Mouse (Mus musculus): ENCODE data around the gene Rad51d. TPM values are rescaled to one million over a fixed set of nuclear protein-coding genes. Genes with fewer than 3 reads are reported as not detected.
A peak's percentile ranks its signal among the peaks of the same experiment; 100 is the strongest.

The Rad51d gene
- polyA plus RNA-seq, 1 experiment from 2014 or later = 6.2 TPM

DNA sequence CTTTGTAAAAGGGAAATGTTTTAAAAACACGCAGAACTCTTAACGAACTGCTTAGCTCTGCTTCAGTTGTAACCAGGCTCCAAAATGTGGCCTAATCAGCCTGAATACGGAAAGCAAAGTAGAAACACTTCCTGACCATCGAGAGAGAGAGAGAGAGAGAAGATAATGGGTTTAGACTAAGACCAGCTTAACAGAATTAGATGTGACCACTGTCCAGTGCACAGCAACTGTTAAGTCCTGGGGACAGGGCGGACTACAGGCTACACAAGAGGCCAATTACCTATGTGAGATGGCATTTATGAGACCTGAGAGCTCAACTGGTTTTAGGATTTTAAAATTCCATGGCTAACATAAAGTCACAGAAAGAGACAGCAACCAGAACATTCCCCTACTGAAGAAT is 22.5 kb downstream of the Rad51d start:
- Histone ChIP-seq H3K4me1 (replicated peaks) (peaks cover 68% of the 10 kb centered on the region), H3K27ac (replicated peaks) (peak overlapping the region; percentile 58)
- WGBS (ENCODE audit: insufficient replicate concordance) = 36% methylated on average over 5 of the region's 5 CpGs

GRCm38 (mm10) chr11:82866850-82867564 is 23.4 kb downstream of the Rad51d start:
- H3K4me1 ChIP-seq (replicated peaks) = peaks cover 77% of the 10 kb centered on the region
- no peaks in the 10 kb centered on the region for H3K9me3 ChIP-seq (replicated peaks)
- no peak for ATAC-seq (ENCODE audit: insufficient read depth)
- H3K4me3 ChIP-seq (replicated peaks) = peak overlapping the region; percentile 14; the same call in 1 of the 2 replicates
- WGBS (ENCODE audit: insufficient replicate concordance) = 26% methylated on average over 7 of the region's 7 CpGs
- H3K27ac ChIP-seq (replicated peaks) = peak overlapping the region; percentile 64
- H3K4me2 ChIP-seq = peak overlapping the region; percentile 68
- peak overlapping the region; percentile 36 for H3K9ac ChIP-seq
- no peaks in the 10 kb centered on the region for H3K36me3 ChIP-seq (replicated peaks)
- no peaks in the 10 kb centered on the region for H3K27me3 ChIP-seq

More for the DNA sequence above, 22.5 kb downstream of the Rad51d start:
- H3K9ac ChIP-seq = peak overlapping the region; percentile 19; the same call in 1 of the 2 replicates
- H3K9me3 ChIP-seq (replicated peaks) = no peaks in the 10 kb centered on the region
- ATAC-seq (ENCODE audit: insufficient read depth) = no peak
- H3K27me3 ChIP-seq = no peaks in the 10 kb centered on the region
- H3K36me3 ChIP-seq (replicated peaks) = no peaks in the 10 kb centered on the region
- peak overlapping the region; percentile 68 for H3K4me2 ChIP-seq
- peak overlapping the region; percentile 14; the same call in 1 of the 2 replicates for H3K4me3 ChIP-seq (replicated peaks)

GRCm38 (mm10) chr11:82865957-82866356 is 24.5 kb downstream of the Rad51d start:
- H3K4me1 ChIP-seq (replicated peaks) = peaks cover 81% of the 10 kb centered on the region
- H3K4me3 ChIP-seq (replicated peaks) = no peak overlapping the region
- H3K27me3 ChIP-seq = no peaks in the 10 kb centered on the region
- H3K27ac ChIP-seq (replicated peaks) = peak overlapping the region; percentile 64; the same call in 1 of the 2 replicates
- no peak for ATAC-seq (ENCODE audit: insufficient read depth)
- 0 out of 2 replicates have a peak overlapping the region, but pooled peaks have one; percentile 36 for H3K9ac ChIP-seq
- 68% methylated on average over 10 of the region's 10 CpGs for WGBS (ENCODE audit: insufficient replicate concordance)
- no peaks in the 10 kb centered on the region for H3K9me3 ChIP-seq (replicated peaks)
- H3K36me3 ChIP-seq (replicated peaks) = peaks cover 2% of the 10 kb centered on the region; the same call in 1 of the 2 replicates
- peak overlapping the region; percentile 54 for H3K4me2 ChIP-seq

- ATAC-seq (ENCODE audit: insufficient read depth) = peak; percentile 51
- Histone ChIP-seq H3K4me2 (peak overlapping the region; percentile 11; the same call in 1 of the 2 replicates), H3K9ac (no peak overlapping the region), H3K9me3 (replicated peaks) (no peaks in the 10 kb centered on the region), H3K4me1 (replicated peaks) (peaks cover 78% of the 10 kb centered on the region), H3K27me3 (no peaks in the 10 kb centered on the region), H3K4me3 (replicated peaks) (no peak overlapping the region), H3K36me3 (replicated peaks) (peaks cover 12% of the 10 kb centered on the region), H3K27ac (replicated peaks) (peak overlapping the region; percentile 78)
- WGBS (ENCODE audit: insufficient replicate concordance) = 38% methylated on average over 4 of the region's 4 CpGs
Observed at GRCm38 (mm10) chr11:82863488-82863931, 26.9 kb downstream of the Rad51d start.

- Histone ChIP-seq H3K36me3 (replicated peaks) (peaks cover 12% of the 10 kb centered on the region), H3K9ac (no peak overlapping the region), H3K4me1 (replicated peaks) (peaks cover 76% of the 10 kb centered on the region), H3K9me3 (replicated peaks) (no peaks in the 10 kb centered on the region), H3K27me3 (no peaks in the 10 kb centered on the region), H3K4me2 (peak overlapping the region; percentile 38), H3K4me3 (replicated peaks) (no peak overlapping the region), H3K27ac (replicated peaks) (peak overlapping the region; percentile 78)
- ATAC-seq (ENCODE audit: insufficient read depth) = no peak
- 77% methylated on average over 2 of the region's 2 CpGs for WGBS (ENCODE audit: insufficient replicate concordance)
Observed at GRCm38 (mm10) chr11:82863059-82863458, 27.4 kb downstream of the Rad51d start.

- peak; percentile 50; the same call in 1 of the 2 replicates for ATAC-seq (ENCODE audit: insufficient read depth)
- WGBS (ENCODE audit: insufficient replicate concordance) = 26% methylated on average over 9 of the region's 9 CpGs
- Histone ChIP-seq H3K36me3 (replicated peaks) (peaks cover 12% of the 10 kb centered on the region), H3K4me1 (replicated peaks) (peaks cover 75% of the 10 kb centered on the region), H3K9ac (0 out of 2 replicates have a peak overlapping the region, but pooled peaks have one; percentile 15), H3K4me2 (peak overlapping the region; percentile 38), H3K27ac (replicated peaks) (peak overlapping the region; percentile 78), H3K4me3 (replicated peaks) (no peak overlapping the region), H3K9me3 (replicated peaks) (no peaks in the 10 kb centered on the region), H3K27me3 (no peaks in the 10 kb centered on the region)
Observed at GRCm38 (mm10) chr11:82862638-82863037, 27.8 kb downstream of the Rad51d start.

- Histone ChIP-seq H3K4me3 (replicated peaks) (no peak overlapping the region), H3K27me3 (no peaks in the 10 kb centered on the region), H3K4me1 (replicated peaks) (peaks cover 76% of the 10 kb centered on the region), H3K4me2 (no peak overlapping the region), H3K27ac (replicated peaks) (peak overlapping the region; percentile 78; the same call in 1 of the 2 replicates), H3K9ac (no peak overlapping the region), H3K9me3 (replicated peaks) (no peaks in the 10 kb centered on the region), H3K36me3 (replicated peaks) (peaks cover 16% of the 10 kb centered on the region)
- 78% methylated on average over 8 of the region's 8 CpGs for WGBS (ENCODE audit: insufficient replicate concordance)
- ATAC-seq (ENCODE audit: insufficient read depth) = no peak
Observed at GRCm38 (mm10) chr11:82861558-82861957, 28.9 kb downstream of the Rad51d start.

DNA sequence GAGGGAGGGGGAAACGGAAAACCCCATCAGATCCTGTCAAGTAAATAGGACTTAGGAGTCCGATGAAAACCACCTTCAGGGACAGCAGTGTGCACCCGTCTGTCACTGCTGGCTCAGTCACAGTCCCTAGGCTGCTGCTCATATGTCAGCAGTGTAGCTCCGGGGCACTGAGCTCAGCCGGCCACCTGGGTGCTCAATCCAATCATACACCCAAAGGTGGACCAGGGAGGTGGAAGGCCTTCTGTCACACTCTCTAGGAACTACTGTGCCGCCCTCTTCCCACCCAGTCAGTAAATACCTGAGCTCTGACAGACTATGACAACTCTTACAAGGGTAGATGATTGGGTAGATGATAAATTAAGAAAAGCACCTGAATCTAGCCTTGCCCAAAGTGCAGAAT is 29.7 kb downstream of the Rad51d start:
- H3K27ac ChIP-seq (replicated peaks) = no peak overlapping the region
- no peak overlapping the region for H3K4me3 ChIP-seq (replicated peaks)
- peaks cover 76% of the 10 kb centered on the region for H3K4me1 ChIP-seq (replicated peaks)
- WGBS (ENCODE audit: insufficient replicate concordance) = 82% methylated on average over 6 of the region's 6 CpGs
- no peak overlapping the region for H3K9ac ChIP-seq
- peaks cover 16% of the 10 kb centered on the region for H3K36me3 ChIP-seq (replicated peaks)
- ATAC-seq (ENCODE audit: insufficient read depth) = no peak
- H3K9me3 ChIP-seq (replicated peaks) = no peaks in the 10 kb centered on the region
- H3K4me2 ChIP-seq = no peak overlapping the region
- no peaks in the 10 kb centered on the region for H3K27me3 ChIP-seq

GRCm38 (mm10) chr11:82857307-82857848 is 33.0 kb downstream of the Rad51d start:
- H3K9me3 ChIP-seq (replicated peaks) = no peaks in the 10 kb centered on the region
- peaks cover 79% of the 10 kb centered on the region for H3K4me1 ChIP-seq (replicated peaks)
- no peak overlapping the region for H3K9ac ChIP-seq
- peak overlapping the region; percentile 77 for H3K27ac ChIP-seq (replicated peaks)
- no peak overlapping the region for H3K4me3 ChIP-seq (replicated peaks)
- WGBS (ENCODE audit: insufficient replicate concordance) = 68% methylated on average over 13 of the region's 13 CpGs
- H3K27me3 ChIP-seq = no peaks in the 10 kb centered on the region
- H3K4me2 ChIP-seq = no peak overlapping the region
- ATAC-seq (ENCODE audit: insufficient read depth) = no peak
- peaks cover 24% of the 10 kb centered on the region for H3K36me3 ChIP-seq (replicated peaks)

GRCm38 (mm10) chr11:82856032-82856431 is 34.4 kb downstream of the Rad51d start:
- no peak for ATAC-seq (ENCODE audit: insufficient read depth)
- 83% methylated on average over 10 of the region's 10 CpGs for WGBS (ENCODE audit: insufficient replicate concordance)
- Histone ChIP-seq H3K27ac (replicated peaks) (peak overlapping the region; percentile 77), H3K9me3 (replicated peaks) (no peaks in the 10 kb centered on the region), H3K27me3 (no peaks in the 10 kb centered on the region), H3K36me3 (replicated peaks) (peaks cover 22% of the 10 kb centered on the region), H3K9ac (no peak overlapping the region), H3K4me2 (no peak overlapping the region), H3K4me3 (replicated peaks) (no peak overlapping the region), H3K4me1 (replicated peaks) (peaks cover 79% of the 10 kb centered on the region)

- no peaks in the 10 kb centered on the region for H3K9me3 ChIP-seq (replicated peaks)
- no peaks in the 10 kb centered on the region for H3K27me3 ChIP-seq
- peak overlapping the region; percentile 25 for H3K4me3 ChIP-seq (replicated peaks)
- H3K27ac ChIP-seq (replicated peaks) = peak overlapping the region; percentile 77
- peaks cover 80% of the 10 kb centered on the region for H3K4me1 ChIP-seq (replicated peaks)
- peak overlapping the region; percentile 37; the same call in 1 of the 2 replicates for H3K9ac ChIP-seq
- H3K36me3 ChIP-seq (replicated peaks) = peaks cover 17% of the 10 kb centered on the region
- peak; percentile 97 for ATAC-seq (ENCODE audit: insufficient read depth)
- peak overlapping the region; percentile 53 for H3K4me2 ChIP-seq
- WGBS (ENCODE audit: insufficient replicate concordance) = 55% methylated on average over 9 of the region's 9 CpGs
Observed at GRCm38 (mm10) chr11:82855327-82855973, 35.0 kb downstream of the Rad51d start.
